Mouse (Mus musculus) layer of hippocampus, adult 6 months (tissue): ENCODE data around the gene I0C0044D17Rik. TPM values are rescaled to one million over a fixed set of nuclear protein-coding genes. Genes with fewer than 3 reads are reported as not detected.

ENCODE experiments used
- long read RNA-seq, 2 experiments: library from polyadenylated mRNA; unstranded; transcript quantifications; one replicate each; pipeline ENCODE4 v2.0.0; 2019 to 2020
- polyA plus RNA-seq: library from polyadenylated mRNA; unstranded; fragments of <200 nt; fragmentation: Nextera tagmentation; gene quantifications from 2 replicates; pipeline ENCODE4 v1.2.3, GENCODE M21; 2021

Gene I0C0044D17Rik
- polyA plus RNA-seq = not detected in 2 replicates
- long read RNA-seq, experiment 1 = 0 reads
- long read RNA-seq, experiment 2 = 0 reads

DNA sequence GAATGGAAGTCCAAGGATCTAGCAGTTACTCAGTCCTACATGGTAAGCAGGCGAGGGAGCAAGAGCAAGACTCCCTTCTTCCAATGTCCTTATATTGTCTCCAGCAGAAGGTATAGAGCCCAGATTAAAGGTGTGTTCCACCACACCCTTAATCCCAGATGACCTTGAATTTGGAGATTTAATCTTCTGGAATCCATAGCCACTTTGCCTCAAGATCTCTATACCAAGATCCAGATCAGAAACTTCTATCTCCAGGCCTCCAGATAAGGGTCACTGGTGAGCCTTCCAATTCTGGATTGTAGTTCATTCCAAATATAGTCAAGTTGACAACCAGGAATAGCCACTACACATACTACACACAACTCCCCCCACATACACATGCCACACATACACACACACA is at the start of gene I0C0044D17Rik:
Gene I0C0044D17Rik (minus strand): TSS at position 101 of the 400 bp plus-strand sequence.

GRCm38 (mm10) chr4:98817184-98817911 is 6.3 kb downstream of the I0C0044D17Rik start, which contains the start of gene Kank4:
Gene Kank4, minus strand, starts transcription at chr4:98817537.

Other genes starting within 250 kb of the I0C0044D17Rik start
- not detected in 2 replicates for gene L1td1, start 97.1 kb downstream of the I0C0044D17Rik start, polyA plus RNA-seq
- 0.20 and 0.33 TPM in 2 replicates for gene Kank4, start 6.3 kb downstream of the I0C0044D17Rik start, polyA plus RNA-seq
- gene Usp1, start 100.0 kb upstream of the I0C0044D17Rik start, polyA plus RNA-seq = 13.9 and 14.2 TPM in 2 replicates
- gene Angptl3, start 207.1 kb upstream of the I0C0044D17Rik start, polyA plus RNA-seq = 0.26 and 0.41 TPM in 2 replicates